Mouse (Mus musculus): ENCODE measurements around the gene Prg3.

Prg3 gene

DNA sequence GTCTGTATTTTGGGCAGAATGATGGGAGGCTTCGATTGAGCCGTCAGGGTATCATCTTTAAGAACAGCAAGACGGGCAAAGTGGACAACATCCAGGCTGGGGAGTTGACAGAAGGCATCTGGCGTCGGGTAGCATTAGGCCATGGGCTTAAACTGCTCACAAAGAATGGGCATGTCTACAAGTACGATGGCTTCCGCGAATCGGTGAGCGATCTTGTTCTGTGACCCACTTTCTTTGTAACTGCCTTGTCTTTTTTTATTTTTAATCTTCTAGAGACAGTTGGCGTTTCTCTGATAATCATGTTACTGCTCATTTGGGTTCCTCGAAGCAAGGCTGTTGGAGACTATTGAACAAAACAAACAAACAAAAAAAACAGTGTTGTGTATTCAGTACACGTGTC is 50.3 kb downstream of the Prg3 start:
- DNase-seq (ENCODE audit: low spot score), result no peak

All from layer of hippocampus, adult 11-12 months (tissue).